Mouse (Mus musculus) G1E (cell line): ENCODE measurements around the gene Spata31d1d. TPM values are rescaled to one million over a fixed set of nuclear protein-coding genes. Genes with fewer than 3 reads are reported as not detected.
A peak's percentile ranks its signal among the peaks of the same experiment; 100 is the strongest.

ENCODE experiments used
- ATAC-seq: 2 replicates; pipeline ENCODE4 v1.8.0; 2016; ENCODE audit warnings: mild to moderate bottlenecking; ENCODE audit not compliant: insufficient number of reproducible peaks, poor library complexity, low FRiP score, severe bottlenecking; ENCODE audit errors: extremely low read depth
- DNase-seq: peaks from one replicate; pipeline ENCODE4 v3.0.0; 2012; ENCODE audit warnings: low spot score
- H3K27me3 ChIP-seq: 2 replicates; pipeline ENCODE4 v1.6.1; 2012; ENCODE audit warnings: mild to moderate bottlenecking, low read length, inconsistent platforms; ENCODE audit not compliant: insufficient read depth
- H3K36me3 ChIP-seq: replicated peaks from 2 replicates; pipeline ENCODE3; 2012; ENCODE audit warnings: mild to moderate bottlenecking, inconsistent platforms
- H3K4me1 ChIP-seq: 2 replicates; pipeline ENCODE4 v1.6.1; 2012; ENCODE audit warnings: low read depth, low read length, inconsistent platforms, mixed read lengths; ENCODE audit not compliant: insufficient read depth
- H3K4me3 ChIP-seq: 2 replicates; pipeline ENCODE4 v1.5.1; 2012; ENCODE audit warnings: low read depth, mild to moderate bottlenecking, inconsistent platforms, low read length, moderate library complexity, mixed read lengths
- H3K9me3 ChIP-seq: replicated peaks from 2 replicates; pipeline ENCODE4 v1.6.1; 2012; ENCODE audit warnings: inconsistent platforms
- CTCF ChIP-seq: IDR thresholded peaks from 2 replicates; pipeline ENCODE4 v1.5.1; 2012; ENCODE audit warnings: low read depth, low read length, inconsistent platforms, mixed read lengths
- GATA1 ChIP-seq: IDR thresholded peaks from 2 replicates; pipeline ENCODE4 v1.6.1; 2012; ENCODE audit warnings: borderline replicate concordance, low read length, inconsistent platforms, mixed read lengths
- GATA2 ChIP-seq: IDR thresholded peaks from 2 replicates; pipeline ENCODE4 v1.6.1; 2012; ENCODE audit warnings: low read depth, low read length, inconsistent platforms, borderline replicate concordance
- POLR2AphosphoS5 ChIP-seq: IDR thresholded peaks from 2 replicates; pipeline ENCODE4 v1.6.1; 2012; ENCODE audit warnings: low read depth, low read length, inconsistent platforms; ENCODE audit not compliant: insufficient replicate concordance
- TAL1 ChIP-seq: conservative IDR thresholded peaks from 2 replicates; pipeline ENCODE4 v1.6.1; 2012; ENCODE audit warnings: low read depth, low read length, inconsistent platforms, mixed read lengths
- polyA plus RNA-seq: library from polyadenylated mRNA; stranded (reverse); fragments of >175 nt; gene quantifications from 2 replicates; pipeline ENCODE4 v1.2.3, GENCODE M21; 2012
- total RNA-seq, 2 experiments: library from RNA; stranded (forward) in 1 of 2; stranded (reverse) in 1 of 2; fragments of 200-1000 nt in 1 of 2; fragments of >200 nt in 1 of 2; fragmentation: Nextera tagmentation in 1 of 2; gene quantifications; 2 replicates each; pipeline ENCODE4 v1.2.3; 2014 to 2017

Gene Spata31d1d
- total and polyA plus RNA-seq, 3 experiments = 0.05 TPM; not detected in 2

DNA sequence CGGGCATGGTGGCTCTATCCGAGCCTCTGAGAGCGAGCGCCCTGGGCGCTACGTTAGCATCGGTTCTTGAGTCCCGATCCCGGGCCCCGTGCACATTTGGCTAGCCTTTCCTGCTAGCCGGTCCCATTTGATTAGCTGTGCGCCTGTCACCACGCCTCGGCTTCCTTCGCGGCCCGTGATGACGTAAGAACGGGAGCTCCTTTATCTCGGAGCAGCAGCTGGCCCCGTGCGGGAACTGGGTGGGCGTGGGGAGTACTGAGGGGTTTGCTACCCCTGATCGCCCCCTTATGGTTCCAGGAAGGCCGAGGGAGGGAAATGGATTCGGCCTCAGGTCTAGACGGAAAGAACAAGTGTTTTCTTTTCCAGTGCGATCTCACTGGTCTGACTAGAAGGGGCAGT lies 38.6 kb upstream of the Spata31d1d start:
- H3K9me3 ChIP-seq = no peaks in the 10 kb centered on the region
- peaks cover 71% of the 10 kb centered on the region for H3K4me1 ChIP-seq
- peak overlapping the region; percentile 94 for H3K4me3 ChIP-seq
- ATAC-seq (peak; percentile 79), DNase-seq (peak; percentile 92)
- no peaks in the 10 kb centered on the region for H3K27me3 ChIP-seq
- H3K36me3 ChIP-seq = peaks cover 66% of the 10 kb centered on the region
- TF ChIP-seq TAL1 (peak; percentile 96), CTCF (peak; percentile 9; the same call in 1 of the 2 replicates), GATA2 (no peak), POLR2AphosphoS5 (no peak)

DNA sequence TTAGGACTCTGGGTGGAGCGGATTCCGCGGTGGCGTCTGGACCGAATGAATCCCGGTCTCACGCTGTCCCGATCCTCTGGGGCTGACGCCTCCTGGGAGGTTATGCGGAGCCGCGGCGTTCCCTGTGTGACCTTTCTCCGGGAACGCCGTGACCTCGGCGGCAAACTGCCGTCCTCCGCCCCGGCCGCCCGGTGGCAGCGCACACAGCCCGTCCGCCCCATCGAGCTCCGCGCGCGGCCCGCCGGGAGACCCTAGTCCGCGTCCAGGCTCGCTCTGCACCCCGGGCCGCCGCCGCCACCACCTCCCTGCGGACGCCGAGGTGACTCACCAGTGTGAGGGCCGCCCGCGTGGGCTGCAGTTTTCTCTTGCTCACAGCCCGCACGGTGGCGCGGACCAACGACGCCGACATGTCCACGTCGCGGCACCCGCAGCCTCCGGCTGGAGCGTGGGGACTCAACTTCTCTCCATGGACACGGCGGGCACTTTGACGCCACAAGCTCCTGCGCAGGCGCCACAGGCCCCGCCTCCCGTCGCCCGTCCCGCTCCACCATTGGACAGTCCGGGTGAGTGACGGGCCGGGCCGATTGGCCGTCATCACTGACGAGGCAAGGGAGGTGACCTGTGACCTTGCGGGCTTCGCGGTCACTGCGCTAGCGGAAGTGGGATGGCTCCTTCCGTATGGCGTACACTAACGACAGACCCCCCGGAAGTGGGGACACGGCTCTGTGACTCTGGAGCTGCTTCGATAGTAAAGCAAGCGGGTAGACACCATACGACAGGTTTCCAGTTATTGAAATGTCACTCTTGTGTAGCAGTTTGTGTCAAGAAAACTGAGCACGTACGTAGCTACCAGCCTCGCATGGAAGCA lies 38.0 kb upstream of the Spata31d1d start, which contains the start of gene Isca1:
TSS of gene Isca1 (minus strand) at position 515 of the 868 bp plus-strand sequence.
- DNase-seq (peak; percentile 93), ATAC-seq (peak; percentile 82)
- Histone ChIP-seq H3K36me3 (peaks cover 60% of the 10 kb centered on the region), H3K4me3 (peak within 1 kb of the TSS; percentile 94), H3K4me1 (peaks cover 66% of the 10 kb centered on the region), H3K27me3 (no peaks in the 10 kb centered on the region), H3K9me3 (no peaks in the 10 kb centered on the region)
- TF ChIP-seq POLR2AphosphoS5 = peak; percentile 75; the same call in 1 of the 2 replicates
- no peak for TF ChIP-seq TAL1

- no peak for DNase-seq
- Histone ChIP-seq H3K9me3 (no peaks in the 10 kb centered on the region), H3K27me3 (no peaks in the 10 kb centered on the region), H3K36me3 (peaks cover 60% of the 10 kb centered on the region), H3K4me1 (peaks cover 68% of the 10 kb centered on the region), H3K4me3 (peak overlapping the region; percentile 94)
- TF ChIP-seq POLR2AphosphoS5 = no peak
- no peak for TF ChIP-seq GATA2
- no peak for TF ChIP-seq GATA1
- no peak for TF ChIP-seq TAL1
- TF ChIP-seq CTCF = no peak
- no peak for ATAC-seq
Observed at GRCm38 (mm10) chr13:59768531-59768930, 37.0 kb upstream of the Spata31d1d start.

DNA sequence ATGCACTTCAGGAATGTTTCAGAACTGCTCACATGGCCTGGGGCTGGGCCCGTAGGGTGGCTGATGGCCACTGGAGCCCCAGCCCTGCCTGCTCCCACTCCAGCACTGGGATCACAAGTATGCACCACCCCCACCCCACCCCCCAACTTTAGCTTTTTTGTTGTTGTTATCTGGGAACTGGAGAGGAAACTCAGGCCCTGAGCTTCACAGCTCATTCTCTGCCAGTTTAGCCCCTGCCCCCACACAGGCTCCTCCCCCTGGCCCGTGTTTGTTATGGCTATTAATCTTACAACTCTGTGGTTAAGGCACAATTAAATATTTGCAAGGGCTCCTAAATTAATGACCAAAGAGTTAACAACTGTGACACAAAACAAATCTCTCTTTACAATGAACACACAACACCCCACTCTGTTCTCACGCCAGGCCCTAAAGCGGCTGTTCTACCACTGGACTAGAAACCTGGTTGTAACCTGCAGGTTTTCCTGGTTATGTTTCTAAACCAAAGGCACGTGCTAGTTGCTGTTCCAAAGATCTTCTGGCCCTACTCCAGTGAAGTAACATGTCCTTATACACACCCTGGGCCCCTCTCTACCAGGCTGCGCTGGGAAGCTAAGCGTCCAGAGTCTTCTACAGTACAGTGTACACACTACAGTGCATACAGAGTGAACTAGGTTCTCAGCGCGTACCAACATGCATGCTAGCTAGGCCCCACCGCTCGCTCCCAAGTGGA lies 35.4 kb upstream of the Spata31d1d start:
- ATAC-seq = no peak
- no peak for TF ChIP-seq TAL1
- TF ChIP-seq GATA1 = no peak
- no peak for TF ChIP-seq POLR2AphosphoS5
- TF ChIP-seq CTCF = no peak
- TF ChIP-seq GATA2 = no peak
- DNase-seq = peak; percentile 45
- no peaks in the 10 kb centered on the region for H3K27me3 ChIP-seq
- no peaks in the 10 kb centered on the region for H3K9me3 ChIP-seq
- H3K36me3 ChIP-seq = peaks cover 60% of the 10 kb centered on the region
- H3K4me3 ChIP-seq = peak overlapping the region; percentile 94; the same call in 1 of the 2 replicates
- H3K4me1 ChIP-seq = peaks cover 67% of the 10 kb centered on the region

DNA sequence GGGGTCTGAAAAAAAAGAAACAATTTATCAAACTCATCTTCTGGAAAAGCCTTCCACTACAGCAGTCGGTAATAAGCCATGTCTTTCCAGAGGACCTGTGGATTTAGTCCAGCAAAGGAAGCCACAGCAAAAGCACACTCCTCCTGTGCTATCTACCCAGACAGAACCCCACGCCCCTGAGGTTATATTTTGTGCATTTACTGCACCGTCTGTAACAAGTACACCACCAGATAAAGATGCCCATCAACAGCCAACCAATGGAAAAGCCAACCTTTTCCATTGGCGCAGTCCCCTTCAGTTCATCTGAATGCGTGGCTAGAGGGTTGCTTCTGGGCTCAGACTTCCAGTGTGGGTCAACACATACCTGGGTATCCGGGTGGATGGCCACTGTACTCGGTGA lies 31.2 kb upstream of the Spata31d1d start:
- H3K4me3 ChIP-seq = no peak overlapping the region
- H3K36me3 ChIP-seq = peaks cover 89% of the 10 kb centered on the region
- H3K4me1 ChIP-seq = peaks cover 59% of the 10 kb centered on the region
- ATAC-seq (no peak), DNase-seq (no peak)
- no peak for TF ChIP-seq CTCF
- no peak for TF ChIP-seq GATA2
- no peak for TF ChIP-seq GATA1
- no peak for TF ChIP-seq TAL1
- TF ChIP-seq POLR2AphosphoS5 = no peak
- no peaks in the 10 kb centered on the region for H3K9me3 ChIP-seq
- H3K27me3 ChIP-seq = no peaks in the 10 kb centered on the region

- no peak overlapping the region for H3K4me3 ChIP-seq
- no peak for TF ChIP-seq POLR2AphosphoS5
- TF ChIP-seq GATA2 = no peak
- no peak for TF ChIP-seq CTCF
- no peak for TF ChIP-seq TAL1
- no peak for TF ChIP-seq GATA1
- no peaks in the 10 kb centered on the region for H3K27me3 ChIP-seq
- no peaks in the 10 kb centered on the region for H3K9me3 ChIP-seq
- ATAC-seq (no peak), DNase-seq (no peak)
- H3K36me3 ChIP-seq = peaks cover 81% of the 10 kb centered on the region
- H3K4me1 ChIP-seq = peaks cover 17% of the 10 kb centered on the region; the same call in 1 of the 2 replicates
Observed at GRCm38 (mm10) chr13:59756906-59757305, 25.4 kb upstream of the Spata31d1d start.
